Mouse (Mus musculus) cerebral cortex, adult 2 months (tissue): Measurements from ENCODE around the gene Wfikkn2.

Experiments used
- WGBS: fragments of 180-500 bp; shearing (Covaris S2); methylation state at CpG from one replicate; pipeline ENCODE4 v1.1.7; 2018; 5-methylcytosine and 5-hydroxymethylcytosine counted together

Wfikkn2 gene

GRCm38 (mm10) chr11:94223531-94223930, 22.3 kb downstream of the Wfikkn2 start:
- WGBS = 85% methylated on average over 9 of the region's 9 CpGs

- WGBS = 61% methylated on average over 7 of the region's 7 CpGs
These were observed 24.5 kb downstream of the Wfikkn2 start for GRCm38 (mm10) chr11:94221257-94221656.

GRCm38 (mm10) chr11:94216247-94216646, 29.6 kb downstream of the Wfikkn2 start:
- 12% methylated on average over 2 of the region's 2 CpGs for WGBS

- WGBS = 65% methylated on average over 3 of the region's 3 CpGs
These were observed 30.2 kb downstream of the Wfikkn2 start for GRCm38 (mm10) chr11:94215581-94215980.

- WGBS = 44% methylated on average over 29 of the region's 29 CpGs
These were observed 31.8 kb downstream of the Wfikkn2 start for GRCm38 (mm10) chr11:94213735-94214594.

- 18% methylated on average over 4 of the region's 4 CpGs for WGBS
These were observed 32.8 kb downstream of the Wfikkn2 start for GRCm38 (mm10) chr11:94212997-94213396.

- 2% methylated on average over 7 of the region's 7 CpGs for WGBS
These were observed 33.3 kb downstream of the Wfikkn2 start for GRCm38 (mm10) chr11:94212489-94212836.

- under 1% methylated on average over 53 of the region's 61 CpGs for WGBS
These were observed 33.9 kb downstream of the Wfikkn2 start for GRCm38 (mm10) chr11:94211651-94212488.

- under 1% methylated on average over 51 of the region's 55 CpGs for WGBS
These were observed 34.6 kb downstream of the Wfikkn2 start, which contains the start of gene Tob1 for GRCm38 (mm10) chr11:94211124-94211603. TSS of gene Tob1 (plus strand) at chr11:94211454.

- under 1% methylated on average over 53 of the region's 56 CpGs for WGBS
These were observed 35.4 kb downstream of the Wfikkn2 start for GRCm38 (mm10) chr11:94210191-94211086.

- WGBS = 3% methylated on average over 14 of the region's 14 CpGs
These were observed 36.1 kb downstream of the Wfikkn2 start for GRCm38 (mm10) chr11:94209695-94210131.

- 34% methylated on average over 8 of the region's 8 CpGs for WGBS
These were observed 36.8 kb downstream of the Wfikkn2 start for GRCm38 (mm10) chr11:94208811-94209675.

- 37% methylated on average over 10 of the region's 10 CpGs for WGBS
These were observed 39.2 kb downstream of the Wfikkn2 start for GRCm38 (mm10) chr11:94206398-94207114.

- 75% methylated on average over 3 of the region's 3 CpGs for WGBS
These were observed 42.7 kb downstream of the Wfikkn2 start for GRCm38 (mm10) chr11:94203066-94203465.

GRCm38 (mm10) chr11:94202106-94202505, 43.7 kb downstream of the Wfikkn2 start:
- WGBS = 92% methylated on average over 5 of the region's 5 CpGs

- 92% methylated on average over 4 of the region's 4 CpGs for WGBS
These were observed 45.4 kb downstream of the Wfikkn2 start for GRCm38 (mm10) chr11:94200422-94200821.

GRCm38 (mm10) chr11:94199771-94200170, 46.0 kb downstream of the Wfikkn2 start:
- WGBS = 71% methylated on average over 2 of the region's 2 CpGs

- 93% methylated on average over 7 of the region's 7 CpGs for WGBS
These were observed 47.2 kb downstream of the Wfikkn2 start for GRCm38 (mm10) chr11:94198405-94199146.

GRCm38 (mm10) chr11:94196311-94196710, 49.5 kb downstream of the Wfikkn2 start:
- 84% methylated on average over 3 of the region's 3 CpGs for WGBS
